Mouse (Mus musculus) spleen, postnatal 10 days (tissue): Measurements from ENCODE around the gene Gm7361.
A peak's percentile ranks its signal among the peaks of the same experiment; 100 is the strongest.
"Not testable (repeated sequence)": the region's sequence is repeated elsewhere in the genome, so short reads cannot be mapped to it uniquely, and the experiment has no call there.

ENCODE experiments used
- DNase-seq, 2 experiments: peaks; one replicate each; pipeline ENCODE4 v3.0.0; 2021 to 2022; ENCODE audit warnings: low spot score in 2 of 2

Gene Gm7361

GRCm38 (mm10) chr5:26257391-26257790 is at the start of gene Gm7361:
Gene Gm7361, plus strand, starts transcription at chr5:26257691.
- not testable (repeated sequence) for DNase-seq

- DNase-seq, result no peak
Measured at GRCm38 (mm10) chr5:26211030-26211429, 46.5 kb upstream of the Gm7361 start.

GRCm38 (mm10) chr5:26222076-26222475 is 35.4 kb upstream of the Gm7361 start:
- no peak for DNase-seq

- not testable (repeated sequence) for DNase-seq
Measured at GRCm38 (mm10) chr5:26266656-26267055, 9.2 kb downstream of the Gm7361 start.

GRCm38 (mm10) chr5:26280361-26280760 is 22.9 kb downstream of the Gm7361 start:
- no peak for DNase-seq

- DNase-seq, result no peak
Measured at GRCm38 (mm10) chr5:26281717-26282116, 24.2 kb downstream of the Gm7361 start.

- DNase-seq, result peak in 1 of 2 experiments; percentile 23
Measured at GRCm38 (mm10) chr5:26282282-26282681, 24.8 kb downstream of the Gm7361 start.

- no peak for DNase-seq
Measured at GRCm38 (mm10) chr5:26283399-26283798, 25.9 kb downstream of the Gm7361 start.

- no peak for DNase-seq
Measured at GRCm38 (mm10) chr5:26291621-26292020, 34.1 kb downstream of the Gm7361 start.

GRCm38 (mm10) chr5:26293258-26293657 is 35.8 kb downstream of the Gm7361 start:
- DNase-seq, result no peak
